Mouse (Mus musculus) CD4-positive, CD25-positive, alpha-beta regulatory T cell, adult 2 months (primary cell): ENCODE measurements around the gene Pold2.

Experiments
- DNase-seq: peaks from one replicate; pipeline ENCODE4 v3.0.0-alpha.2; 2012; ENCODE audit warnings: low read depth, low spot score

Gene Pold2

GRCm38 (mm10) chr11:5859883-5860550 is 18.1 kb downstream of the Pold2 start:
- no peak for DNase-seq

GRCm38 (mm10) chr11:5858723-5859122 is 19.4 kb downstream of the Pold2 start:
- DNase-seq, result peak; percentile 48

- DNase-seq, result no peak
Observed at GRCm38 (mm10) chr11:5856479-5857130, 21.5 kb downstream of the Pold2 start.

- no peak for DNase-seq
Observed at GRCm38 (mm10) chr11:5855902-5856301, 22.2 kb downstream of the Pold2 start.

- no peak for DNase-seq
Observed at GRCm38 (mm10) chr11:5855481-5855880, 22.6 kb downstream of the Pold2 start.

GRCm38 (mm10) chr11:5852314-5852713 is 25.8 kb downstream of the Pold2 start:
- DNase-seq, result no peak

GRCm38 (mm10) chr11:5851021-5851736 is 26.9 kb downstream of the Pold2 start:
- DNase-seq, result no peak

- no peak for DNase-seq
Observed at GRCm38 (mm10) chr11:5850452-5850851, 27.6 kb downstream of the Pold2 start.

- no peak for DNase-seq
Observed at GRCm38 (mm10) chr11:5849316-5849715, 28.8 kb downstream of the Pold2 start.

GRCm38 (mm10) chr11:5848741-5849140 is 29.4 kb downstream of the Pold2 start:
- no peak for DNase-seq

- no peak for DNase-seq
Observed at GRCm38 (mm10) chr11:5846639-5847345, 31.3 kb downstream of the Pold2 start.

- no peak for DNase-seq
Observed at GRCm38 (mm10) chr11:5843131-5843530, 35.0 kb downstream of the Pold2 start.

GRCm38 (mm10) chr11:5841751-5842150 is 36.3 kb downstream of the Pold2 start:
- DNase-seq, result no peak

GRCm38 (mm10) chr11:5840346-5840745 is 37.7 kb downstream of the Pold2 start:
- DNase-seq, result no peak

GRCm38 (mm10) chr11:5837251-5838246 is 40.5 kb downstream of the Pold2 start, which contains the start of gene Polm:
Gene Polm, minus strand, starts transcription at chr11:5838016.
- DNase-seq, result peak; percentile 90

- DNase-seq, result peak; percentile 47
Observed at GRCm38 (mm10) chr11:5836126-5836525, 42.0 kb downstream of the Pold2 start.

- no peak for DNase-seq
Observed at GRCm38 (mm10) chr11:5835057-5835456, 43.0 kb downstream of the Pold2 start.

GRCm38 (mm10) chr11:5834506-5834905 is 43.6 kb downstream of the Pold2 start:
- no peak for DNase-seq

- DNase-seq, result no peak
Observed at GRCm38 (mm10) chr11:5829327-5829726, 48.8 kb downstream of the Pold2 start.

GRCm38 (mm10) chr11:5828509-5829191 is 49.4 kb downstream of the Pold2 start:
- no peak for DNase-seq
